Mouse (Mus musculus) olfactory bulb, adult 2 months (tissue): Measurements from ENCODE around the gene Ric8a. TPM values are rescaled to one million over a fixed set of nuclear protein-coding genes. Genes with fewer than 3 reads are reported as not detected.
"Not testable (repeated sequence)": the region's sequence is repeated elsewhere in the genome, so short reads cannot be mapped to it uniquely, and the experiment has no call there.

Source experiments
- H3K27ac ChIP-seq: fragments of 200-500 bp; 2 replicates; pipeline ENCODE4 v1.5.1; 2012; ENCODE audit warnings: low read depth, low read length; ENCODE audit not compliant: insufficient read depth
- H3K4me1 ChIP-seq: fragments of 200-500 bp; 2 replicates; pipeline ENCODE4 v1.6.1; 2012; ENCODE audit warnings: low read length; ENCODE audit not compliant: control insufficient read depth, insufficient read depth
- H3K4me3 ChIP-seq: fragments of 200-500 bp; 2 replicates; pipeline ENCODE4 v1.5.1; 2012; ENCODE audit warnings: mild to moderate bottlenecking, low read depth, low read length, moderate library complexity; ENCODE audit not compliant: insufficient read depth
- CTCF ChIP-seq: fragments of 200-500 bp; IDR thresholded peaks from 2 replicates; pipeline ENCODE4 v1.5.1; 2012; ENCODE audit warnings: low read depth, mild to moderate bottlenecking, low read length, moderate library complexity; ENCODE audit not compliant: insufficient read depth
- POLR2A ChIP-seq: fragments of 200-500 bp; IDR thresholded peaks from 2 replicates; pipeline ENCODE4 v1.6.1; 2012; ENCODE audit warnings: mild to moderate bottlenecking, low read depth, low read length, moderate library complexity; ENCODE audit not compliant: insufficient read depth
- WGBS: fragments of 180-500 bp; shearing (Covaris S2); methylation state at CpG from one replicate; pipeline ENCODE4 v1.1.7; 2018; 5-methylcytosine and 5-hydroxymethylcytosine counted together
- polyA plus RNA-seq: library from polyadenylated mRNA; stranded (reverse); fragments of >200 nt; gene quantifications from 2 replicates; pipeline ENCODE4 v1.2.4, GENCODE M21; 2012; ENCODE audit warnings: low replicate concordance; ENCODE audit not compliant: missing spikeins, insufficient read depth, insufficient read length

Gene Ric8a
- polyA plus RNA-seq, 1 experiment = not detected

DNA sequence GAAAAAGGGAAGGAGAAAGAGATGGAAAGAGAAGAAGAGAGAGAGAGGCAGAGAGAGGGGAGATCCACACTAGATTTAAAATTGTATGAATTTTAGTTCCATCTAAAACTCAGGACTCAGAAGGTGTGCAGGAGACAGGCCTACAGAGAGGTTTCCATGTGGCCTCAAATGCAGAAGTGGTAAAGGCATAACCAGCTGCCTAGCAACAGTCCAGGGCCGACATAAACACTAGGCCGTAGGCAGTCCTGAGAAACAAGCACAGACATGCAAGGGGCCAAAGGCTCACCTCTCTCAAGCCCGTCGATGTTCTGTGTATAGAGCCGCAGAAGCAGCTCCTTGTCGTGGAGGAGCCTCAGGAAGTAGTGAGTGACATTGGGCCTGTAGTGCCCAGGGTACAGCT, 20.6 kb downstream of the Ric8a start:
- Histone ChIP-seq H3K4me1 (peaks cover 3% of the 10 kb centered on the region; the same call in 1 of the 2 replicates), H3K4me3 (no peak overlapping the region), H3K27ac (no peak overlapping the region)
- 84% methylated on average over 6 of the region's 6 CpGs for WGBS
- no peak for TF ChIP-seq POLR2A
- TF ChIP-seq CTCF = no peak

DNA sequence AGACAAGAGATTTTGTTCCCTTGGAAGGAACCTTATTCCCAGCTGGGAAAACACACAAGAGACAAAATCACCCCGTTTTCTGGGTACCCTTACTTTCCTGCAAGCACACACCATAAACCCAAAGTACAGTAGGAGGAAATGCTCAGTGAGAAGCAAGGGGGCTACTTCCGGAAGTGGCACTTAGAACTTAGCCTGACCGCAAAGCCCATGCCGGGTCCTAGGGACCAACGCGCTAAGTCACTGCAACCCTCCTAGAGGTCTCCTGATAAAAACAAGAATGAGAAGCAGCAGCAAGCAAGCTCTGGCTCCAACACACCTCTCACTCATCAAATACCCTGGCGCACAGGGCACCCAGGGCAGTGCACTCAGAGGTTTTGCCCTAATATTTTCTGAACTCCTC, 22.6 kb downstream of the Ric8a start:
- WGBS = 93% methylated on average over 7 of the region's 7 CpGs
- TF ChIP-seq POLR2A (no peak), CTCF (no peak)

DNA sequence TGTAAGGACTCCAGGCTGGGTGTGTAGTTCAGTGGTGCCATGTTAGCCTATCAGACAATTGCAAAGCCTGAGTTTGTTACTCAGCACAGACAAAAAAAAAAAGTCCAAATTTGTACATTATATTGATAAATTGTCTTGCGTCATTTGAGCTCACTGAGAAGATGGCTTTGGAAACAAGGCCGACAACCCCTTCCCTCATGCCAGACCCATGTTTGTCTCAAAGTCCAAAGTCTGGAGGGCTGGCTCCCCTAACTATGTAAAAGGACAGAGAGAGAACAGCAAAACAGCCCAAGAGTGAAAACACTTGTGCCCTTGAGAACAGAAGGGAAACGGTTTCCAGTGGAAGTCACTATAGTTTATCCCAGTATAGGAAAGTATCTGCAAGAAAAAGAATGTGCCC, 23.7 kb downstream of the Ric8a start:
- WGBS = 77% methylated on average over 3 of the region's 3 CpGs
- Histone ChIP-seq H3K27ac (no peak overlapping the region), H3K4me1 (peaks cover 3% of the 10 kb centered on the region; the same call in 1 of the 2 replicates), H3K4me3 (no peak overlapping the region)
- TF ChIP-seq CTCF (no peak), POLR2A (no peak)

More for the DNA sequence above, 22.6 kb downstream of the Ric8a start:
- Histone ChIP-seq H3K4me3 (no peak overlapping the region), H3K4me1 (peaks cover 3% of the 10 kb centered on the region; the same call in 1 of the 2 replicates), H3K27ac (no peak overlapping the region)

DNA sequence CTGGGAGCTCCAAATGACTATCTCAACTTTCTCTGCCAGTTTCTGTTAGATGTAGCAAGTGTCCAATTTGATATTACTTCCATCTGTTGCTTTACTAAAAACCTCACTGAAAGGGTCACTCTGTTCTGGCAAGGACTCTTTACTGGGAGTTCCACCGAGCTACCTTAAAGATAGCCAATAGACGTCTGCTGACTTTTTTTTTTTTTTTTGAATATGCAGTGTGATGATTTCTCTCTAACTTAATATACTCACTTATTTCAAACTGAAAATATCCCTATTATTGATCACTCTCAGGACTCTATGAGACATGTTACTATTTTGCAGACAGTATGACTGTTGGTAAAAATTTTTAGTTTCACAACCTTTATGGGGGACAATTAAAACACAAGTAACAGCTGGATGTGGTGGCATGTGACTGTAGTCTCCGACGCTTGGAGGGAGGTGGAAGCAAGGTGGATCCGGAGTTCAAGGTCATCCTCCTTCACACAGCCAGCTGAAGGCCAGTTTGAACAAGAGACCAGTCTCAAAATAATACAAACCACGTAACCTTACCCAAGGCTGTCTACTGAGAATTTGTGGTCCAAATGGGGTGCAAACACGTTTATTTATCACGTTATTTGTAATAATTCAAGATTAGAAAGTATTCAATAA, 24.2 kb downstream of the Ric8a start:
- TF ChIP-seq CTCF (no peak), POLR2A (no peak)
- peak overlapping the region; percentile 45; the same call in 1 of the 2 replicates for H3K27ac ChIP-seq
- H3K4me1 ChIP-seq = peaks cover 3% of the 10 kb centered on the region; the same call in 1 of the 2 replicates
- WGBS = 8% methylated on average over 8 of the region's 8 CpGs
- peak overlapping the region; percentile 93 for H3K4me3 ChIP-seq

DNA sequence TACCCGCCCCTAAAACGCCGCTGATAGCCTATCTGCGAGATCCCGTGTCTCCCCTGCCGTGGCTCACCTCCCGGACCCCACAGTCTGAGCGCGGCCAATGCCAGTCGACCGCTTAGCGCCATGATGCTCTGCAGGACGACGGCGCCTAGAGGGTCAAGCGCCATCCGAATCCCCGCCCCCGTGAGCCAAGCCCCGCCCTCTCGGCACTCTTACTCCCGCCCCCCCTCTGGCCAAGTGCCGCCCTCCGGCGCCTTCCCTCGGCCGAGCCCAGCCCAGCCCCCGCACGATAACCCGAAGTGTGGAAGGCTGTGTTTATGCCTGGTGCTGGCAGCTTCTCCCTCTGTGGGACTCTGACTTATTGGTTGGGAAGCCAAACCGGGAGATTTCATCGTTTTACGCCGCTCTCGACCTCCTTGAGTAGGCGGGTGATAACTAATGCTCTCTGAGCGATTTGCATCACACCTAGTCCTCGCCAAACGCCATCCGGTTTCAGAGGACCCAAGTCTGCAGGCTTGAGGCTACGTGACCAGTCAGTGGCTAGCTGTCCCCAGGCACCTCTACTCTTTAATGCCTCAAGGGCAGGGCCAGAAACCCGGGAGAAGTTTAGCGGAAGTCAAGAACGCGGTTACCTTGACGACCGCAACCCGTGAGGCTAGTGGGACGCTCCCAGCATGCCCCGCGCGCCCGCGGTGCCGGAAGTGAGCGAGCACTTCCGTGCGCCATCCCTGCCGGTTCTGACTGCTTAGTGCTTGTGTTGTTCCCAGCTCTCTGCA, 25.1 kb downstream of the Ric8a start, which contains the start of the genes Psmd13 and Sirt3:
TSS of gene Psmd13 (plus strand) at position 273 of the 773 bp plus-strand sequence.
TSS of gene Sirt3 (minus strand) at position 614 of the 773 bp plus-strand sequence.
- under 1% methylated on average over 59 of the region's 59 CpGs for WGBS
- TF ChIP-seq POLR2A = peak; percentile 48
- no peak for TF ChIP-seq CTCF
- Histone ChIP-seq H3K4me3 (peak within 1 kb of the TSS; percentile 93), H3K27ac (peak within 1 kb of the TSS; percentile 75), H3K4me1 (peaks cover 3% of the 10 kb centered on the region; the same call in 1 of the 2 replicates)

DNA sequence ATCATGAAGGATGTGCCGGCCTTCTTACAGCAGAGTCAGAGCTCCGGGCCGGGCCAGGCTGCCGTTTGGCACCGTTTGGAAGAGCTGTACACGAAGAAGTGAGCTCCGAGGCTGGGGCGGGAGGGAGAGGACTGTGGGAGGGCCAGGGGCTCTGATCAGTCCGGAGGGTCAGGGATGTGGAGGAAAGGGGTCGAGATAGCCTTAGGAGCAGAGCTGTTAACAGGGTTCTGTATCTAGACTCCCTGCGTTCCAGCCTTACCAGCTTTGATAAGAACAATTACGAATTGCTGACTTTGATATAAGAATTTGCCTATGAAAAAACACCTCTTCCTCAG, 25.7 kb downstream of the Ric8a start:
- TF ChIP-seq POLR2A (no peak), CTCF (no peak)
- Histone ChIP-seq H3K27ac (no peak overlapping the region), H3K4me3 (peak overlapping the region; percentile 93), H3K4me1 (peaks cover 3% of the 10 kb centered on the region; the same call in 1 of the 2 replicates)
- WGBS = under 1% methylated on average over 12 of the region's 12 CpGs

DNA sequence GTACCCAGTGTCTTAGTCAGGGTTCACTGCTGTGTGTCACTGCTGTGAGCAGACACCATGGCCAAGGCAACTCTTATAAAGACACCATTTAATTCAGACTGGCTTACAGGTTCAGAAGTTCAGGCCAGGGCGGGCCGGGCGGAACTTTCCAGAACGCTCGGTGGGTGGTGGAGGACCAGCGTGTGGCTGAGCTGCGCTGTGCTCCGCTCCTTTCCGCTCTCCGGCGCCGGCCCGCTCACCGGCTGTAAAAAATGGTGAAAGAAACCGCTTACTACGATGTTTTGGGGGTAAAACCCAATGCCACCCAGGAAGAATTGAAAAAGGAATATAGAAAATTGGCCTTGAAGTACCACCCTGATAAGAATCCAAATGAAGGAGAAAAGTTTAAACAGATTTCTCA, 33.9 kb downstream of the Ric8a start:
- WGBS = 96% methylated on average over 16 of the region's 16 CpGs
- not testable (repeated sequence) for H3K4me1 ChIP-seq, H3K27ac ChIP-seq, H3K4me3 ChIP-seq

DNA sequence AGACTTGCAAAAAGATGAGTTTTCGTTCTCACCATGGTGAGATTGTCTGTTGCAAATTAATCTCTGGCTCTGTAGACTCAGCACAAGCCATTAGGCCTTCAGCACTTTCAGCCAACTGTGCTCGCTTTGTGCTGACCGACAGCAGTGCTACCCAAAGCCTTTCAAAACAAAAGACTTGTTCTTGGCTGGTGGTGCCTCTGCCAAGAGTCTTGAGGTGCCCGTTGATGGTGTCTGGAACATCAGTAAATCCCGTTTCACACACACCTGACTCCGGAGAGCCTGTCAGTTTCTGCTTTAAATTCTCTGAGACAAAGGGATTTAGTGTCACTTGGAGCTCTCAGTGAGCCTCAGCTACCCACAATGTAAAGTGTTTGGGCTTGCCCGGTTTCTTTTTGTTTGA, 37.3 kb downstream of the Ric8a start:
- WGBS = 55% methylated on average over 7 of the region's 7 CpGs
- TF ChIP-seq POLR2A = no peak
- TF ChIP-seq CTCF = no peak
- H3K4me1 ChIP-seq = no peaks in the 10 kb centered on the region
- no peak overlapping the region for H3K27ac ChIP-seq
- no peak overlapping the region for H3K4me3 ChIP-seq

DNA sequence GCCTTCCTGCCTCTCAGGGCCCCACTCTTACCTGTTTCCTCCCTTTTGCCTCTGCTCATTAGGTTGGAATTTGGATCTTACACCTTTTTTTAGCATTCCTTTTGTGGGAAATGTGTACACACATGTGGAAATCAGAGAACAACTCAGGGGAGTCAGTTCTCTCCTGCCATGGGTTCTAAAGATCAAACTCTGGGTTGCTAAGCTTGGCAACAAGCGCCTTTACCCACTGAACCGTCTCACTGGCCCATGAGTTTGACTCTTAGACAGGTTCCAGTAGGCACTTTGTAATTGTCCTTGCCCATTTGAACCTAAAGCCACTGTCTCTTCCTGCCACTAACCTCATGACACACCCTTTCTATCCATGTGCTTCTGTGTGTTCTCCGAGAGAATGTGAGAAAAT, 37.9 kb downstream of the Ric8a start:
- 85% methylated on average over 3 of the region's 3 CpGs for WGBS
- no peak overlapping the region for H3K27ac ChIP-seq
- H3K4me3 ChIP-seq = no peak overlapping the region
- no peak for TF ChIP-seq POLR2A
- no peak for TF ChIP-seq CTCF
- no peaks in the 10 kb centered on the region for H3K4me1 ChIP-seq

DNA sequence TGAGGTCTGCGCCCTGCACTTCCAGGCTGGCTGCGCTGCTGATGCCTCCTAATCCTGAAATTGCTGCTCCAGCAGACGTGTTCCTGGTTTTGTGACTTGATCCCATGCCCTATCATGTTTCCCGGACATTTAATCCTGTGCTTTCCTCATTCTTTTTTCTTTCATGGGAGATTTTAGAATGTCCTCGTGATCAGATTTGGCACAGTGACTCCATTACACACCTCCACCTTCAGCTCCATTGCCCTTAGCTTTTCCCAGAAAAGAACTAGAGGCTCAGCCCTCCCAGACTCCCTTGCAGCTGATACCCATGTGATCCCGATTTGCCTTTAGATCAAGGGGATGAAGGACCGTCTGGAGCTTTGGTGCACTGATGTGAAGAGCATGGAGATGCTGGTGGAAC, 41.1 kb downstream of the Ric8a start:
- Histone ChIP-seq H3K4me1 (no peaks in the 10 kb centered on the region), H3K4me3 (no peak overlapping the region), H3K27ac (no peak overlapping the region)
- TF ChIP-seq CTCF = no peak
- WGBS = 89% methylated on average over 7 of the region's 7 CpGs
